Mouse (Mus musculus) neural tube, embryonic 13.5 days (tissue): Measurements from ENCODE around the gene Mapk3. TPM values are rescaled to one million over a fixed set of nuclear protein-coding genes. Genes with fewer than 3 reads are reported as not detected.

Experiments
- ATAC-seq: fragments of 200-750 bp; cut with Nextera tagmentation; 2 replicates; pipeline ENCODE4 v1.8.0; 2017; ENCODE audit warnings: low read depth, mild to moderate bottlenecking, moderate TSS enrichment, moderate library complexity
- H3K27ac ChIP-seq: fragments of 300-500 bp; sonication (generic); replicated peaks from 2 replicates; pipeline ENCODE4 v1.5.1; 2015; ENCODE audit warnings: moderate library complexity, mild to moderate bottlenecking, inconsistent platforms
- H3K27me3 ChIP-seq: fragments of 300-500 bp; sonication (generic); 2 replicates; pipeline ENCODE4 v1.6.1; 2015; ENCODE audit warnings: mild to moderate bottlenecking, inconsistent platforms
- H3K36me3 ChIP-seq: fragments of 300-500 bp; sonication (generic); 2 replicates; pipeline ENCODE4 v1.6.1; 2015; ENCODE audit warnings: mild to moderate bottlenecking, inconsistent platforms
- H3K4me1 ChIP-seq: fragments of 300-500 bp; sonication (generic); replicated peaks from 2 replicates; pipeline ENCODE4 v1.6.1; 2015; ENCODE audit warnings: inconsistent platforms
- H3K4me2 ChIP-seq: fragments of 300-500 bp; sonication (generic); 2 replicates; pipeline ENCODE4 v1.6.1; 2015; ENCODE audit warnings: inconsistent platforms, mild to moderate bottlenecking, moderate library complexity
- H3K4me3 ChIP-seq: fragments of 300-500 bp; sonication (generic); 2 replicates; pipeline ENCODE4 v1.5.1; 2015; ENCODE audit warnings: mild to moderate bottlenecking, inconsistent platforms
- H3K9ac ChIP-seq: fragments of 300-500 bp; sonication (generic); 2 replicates; pipeline ENCODE4 v1.6.1; 2015; ENCODE audit warnings: moderate library complexity, mild to moderate bottlenecking, inconsistent platforms
- H3K9me3 ChIP-seq: fragments of 300-500 bp; sonication (generic); 2 replicates; pipeline ENCODE4 v1.6.1; 2016; ENCODE audit warnings: inconsistent platforms
- WGBS: fragments of 180-500 bp; shearing (Covaris S2); methylation state at CpG from one replicate; pipeline ENCODE4 v1.1.7; 2015; 5-methylcytosine and 5-hydroxymethylcytosine counted together
- polyA plus RNA-seq: library from polyadenylated mRNA; unstranded; fragments of >200 nt; fragmentation: Nextera tagmentation; extraction: Ambion mirVana; gene quantifications from 2 replicates; pipeline ENCODE4 v1.2.1, GENCODE M21; 2015

Mapk3 gene
- polyA plus RNA-seq, 1 experiment from 2014 or later: 108 TPM

- Histone ChIP-seq H3K4me1 (peaks cover 43% of the 10 kb centered on the region), H3K9ac (peak overlapping the region; percentile 91), H3K27me3 (no peaks in the 10 kb centered on the region), H3K4me2 (peak overlapping the region; percentile 90), H3K9me3 (no peaks in the 10 kb centered on the region), H3K4me3 (peak overlapping the region; percentile 80), H3K36me3 (peaks cover 31% of the 10 kb centered on the region), H3K27ac (peak overlapping the region; percentile 92)
- WGBS: 62% methylated on average over 4 of the region's 4 CpGs
- no peak for ATAC-seq
These were observed 1.6 kb downstream of the Mapk3 start for GRCm38 (mm10) chr7:126760956-126761355.

DNA sequence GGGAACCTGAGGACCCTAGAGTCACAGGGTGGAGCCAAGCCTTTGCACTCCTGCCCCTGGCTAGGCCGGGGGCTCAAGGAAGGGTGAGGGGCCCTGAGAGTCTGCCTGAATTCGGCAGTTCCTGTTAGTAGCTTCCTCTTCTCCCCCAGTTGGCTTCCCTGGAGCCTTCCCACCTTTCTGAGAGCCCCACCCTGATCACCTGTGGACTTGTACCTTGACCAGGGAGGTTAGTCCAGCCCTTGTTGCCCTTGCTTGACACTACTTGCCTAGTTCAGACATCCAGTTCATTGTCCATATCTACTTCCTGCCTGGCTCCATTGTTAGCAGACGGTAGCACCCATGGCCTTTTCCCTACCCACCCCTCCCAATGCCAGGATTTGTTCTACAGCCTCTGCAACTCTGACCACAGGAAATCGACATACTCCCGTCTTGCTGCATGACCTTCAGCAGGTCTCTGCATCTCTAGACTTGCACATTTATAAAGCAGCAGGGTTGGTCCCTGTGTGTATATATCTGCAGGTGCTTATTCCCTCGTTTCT, 2.2 kb downstream of the Mapk3 start:
- H3K4me3 ChIP-seq: peak overlapping the region; percentile 80; the same call in 1 of the 2 replicates
- no peaks in the 10 kb centered on the region for H3K27me3 ChIP-seq
- peaks cover 43% of the 10 kb centered on the region for H3K4me1 ChIP-seq
- H3K9ac ChIP-seq: peak overlapping the region; percentile 26; the same call in 1 of the 2 replicates
- peaks cover 38% of the 10 kb centered on the region for H3K36me3 ChIP-seq
- H3K27ac ChIP-seq: 0 out of 2 replicates have a peak overlapping the region, but pooled peaks have one; percentile 92
- WGBS: 79% methylated on average over 6 of the region's 6 CpGs
- H3K9me3 ChIP-seq: no peaks in the 10 kb centered on the region
- peak overlapping the region; percentile 90 for H3K4me2 ChIP-seq
- no peak for ATAC-seq

DNA sequence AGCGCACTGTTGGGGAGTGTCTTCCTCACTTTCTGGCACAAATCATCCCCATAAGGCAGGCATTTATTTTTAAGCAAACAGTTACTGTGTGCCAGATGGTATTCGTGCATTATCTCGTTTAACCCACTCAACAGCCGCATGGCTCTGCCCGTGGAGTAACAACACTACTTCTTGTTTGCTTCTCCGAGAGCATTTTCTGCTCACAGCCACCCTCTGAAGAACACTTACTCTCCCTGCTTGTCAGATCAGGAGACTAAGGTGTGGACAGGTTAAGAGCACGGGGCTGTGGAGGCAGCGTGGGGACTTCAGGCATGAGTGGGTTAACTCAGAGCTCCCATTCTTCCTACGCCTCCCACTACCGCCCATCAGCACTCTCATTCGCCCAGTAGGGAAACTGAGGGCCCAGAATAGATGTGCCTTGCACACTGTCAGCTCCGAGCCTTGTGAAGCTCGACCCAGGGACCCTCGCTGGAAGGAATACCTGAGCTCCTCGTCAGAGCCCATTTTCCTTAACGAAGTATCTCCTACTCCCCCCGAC, 3.1 kb downstream of the Mapk3 start:
- Histone ChIP-seq H3K4me1 (peaks cover 43% of the 10 kb centered on the region), H3K36me3 (peaks cover 47% of the 10 kb centered on the region), H3K27me3 (no peaks in the 10 kb centered on the region), H3K9me3 (no peaks in the 10 kb centered on the region), H3K4me2 (peak overlapping the region; percentile 20), H3K4me3 (0 out of 2 replicates have a peak overlapping the region, but pooled peaks have one; percentile 4), H3K9ac (peak overlapping the region; percentile 51), H3K27ac (peak overlapping the region; percentile 10; the same call in 1 of the 2 replicates)
- WGBS: 69% methylated on average over 17 of the region's 17 CpGs
- ATAC-seq: no peak

- WGBS: 89% methylated on average over 9 of the region's 9 CpGs
- H3K9me3 ChIP-seq: no peaks in the 10 kb centered on the region
- peaks cover 76% of the 10 kb centered on the region for H3K36me3 ChIP-seq
- H3K4me2 ChIP-seq: no peak overlapping the region
- no peak overlapping the region for H3K9ac ChIP-seq
- no peak overlapping the region for H3K27ac ChIP-seq
- no peak overlapping the region for H3K4me3 ChIP-seq
- H3K4me1 ChIP-seq: peaks cover 30% of the 10 kb centered on the region
- no peak for ATAC-seq
- H3K27me3 ChIP-seq: no peaks in the 10 kb centered on the region
These were observed 6.1 kb downstream of the Mapk3 start for GRCm38 (mm10) chr7:126765540-126765939.

DNA sequence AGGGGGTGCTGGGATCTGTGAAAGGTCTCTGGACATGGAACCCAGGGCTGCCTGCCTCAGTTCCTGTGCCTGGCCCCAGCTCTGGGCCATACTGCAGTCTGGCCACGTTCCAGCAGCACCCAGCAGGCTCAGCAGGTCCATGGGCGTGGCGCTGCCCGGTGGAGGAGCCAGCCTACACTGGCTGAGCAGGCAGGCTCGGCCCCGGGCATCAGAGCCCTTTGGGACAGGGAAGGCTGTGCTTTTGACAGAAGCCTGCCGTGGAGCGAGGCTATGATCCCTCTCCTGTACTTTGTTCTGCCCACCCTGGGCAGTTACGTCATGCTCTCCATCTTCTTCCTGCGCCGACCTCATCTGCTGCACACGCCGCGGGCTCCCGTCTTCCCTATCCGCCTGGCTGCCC, 6.8 kb downstream of the Mapk3 start, which contains the start of gene Gdpd3:
Gene Gdpd3 (plus strand): TSS at position 134 of the 400 bp plus-strand sequence.
- Histone ChIP-seq H3K9me3 (no peaks in the 10 kb centered on the region), H3K4me1 (peaks cover 23% of the 10 kb centered on the region), H3K36me3 (peaks cover 82% of the 10 kb centered on the region), H3K9ac (no peak within 1 kb of the TSS), H3K4me2 (no peak within 1 kb of the TSS), H3K27me3 (no peaks in the 10 kb centered on the region), H3K4me3 (no peak within 1 kb of the TSS), H3K27ac (no peak within 1 kb of the TSS)
- 88% methylated on average over 16 of the region's 16 CpGs for WGBS
- no peak for ATAC-seq

DNA sequence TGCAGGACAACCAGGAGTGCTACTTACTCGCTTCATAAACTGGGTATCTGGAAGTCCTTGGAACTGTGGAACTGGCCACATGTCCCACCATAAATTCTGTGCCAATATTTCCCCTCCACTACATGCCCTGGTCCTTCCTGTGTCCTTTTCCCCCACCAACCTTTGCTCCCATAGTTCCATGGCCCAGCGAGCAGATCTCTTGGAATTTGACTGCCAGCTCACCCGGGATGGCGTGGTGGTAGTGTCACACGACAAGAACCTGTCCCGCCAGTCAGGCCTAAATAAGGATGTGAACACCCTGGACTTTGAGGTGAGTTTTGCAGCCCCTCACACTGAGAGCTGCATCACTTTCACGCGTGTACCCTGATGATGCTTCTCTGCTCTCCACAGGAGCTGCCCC, 7.6 kb downstream of the Mapk3 start:
- Histone ChIP-seq H3K36me3 (peaks cover 88% of the 10 kb centered on the region), H3K27me3 (no peaks in the 10 kb centered on the region), H3K27ac (no peak overlapping the region), H3K9me3 (no peaks in the 10 kb centered on the region), H3K4me2 (no peak overlapping the region), H3K4me3 (no peak overlapping the region), H3K4me1 (peaks cover 15% of the 10 kb centered on the region), H3K9ac (no peak overlapping the region)
- 94% methylated on average over 8 of the region's 8 CpGs for WGBS
- ATAC-seq: no peak

- Histone ChIP-seq H3K4me2 (no peak overlapping the region), H3K36me3 (peaks cover 72% of the 10 kb centered on the region), H3K9ac (no peak overlapping the region), H3K27me3 (no peaks in the 10 kb centered on the region), H3K9me3 (no peaks in the 10 kb centered on the region), H3K4me3 (no peak overlapping the region), H3K27ac (no peak overlapping the region), H3K4me1 (peaks cover 6% of the 10 kb centered on the region)
- no peak for ATAC-seq
- 77% methylated on average over 12 of the region's 12 CpGs for WGBS
These were observed 11.4 kb downstream of the Mapk3 start for GRCm38 (mm10) chr7:126770784-126771183.

DNA sequence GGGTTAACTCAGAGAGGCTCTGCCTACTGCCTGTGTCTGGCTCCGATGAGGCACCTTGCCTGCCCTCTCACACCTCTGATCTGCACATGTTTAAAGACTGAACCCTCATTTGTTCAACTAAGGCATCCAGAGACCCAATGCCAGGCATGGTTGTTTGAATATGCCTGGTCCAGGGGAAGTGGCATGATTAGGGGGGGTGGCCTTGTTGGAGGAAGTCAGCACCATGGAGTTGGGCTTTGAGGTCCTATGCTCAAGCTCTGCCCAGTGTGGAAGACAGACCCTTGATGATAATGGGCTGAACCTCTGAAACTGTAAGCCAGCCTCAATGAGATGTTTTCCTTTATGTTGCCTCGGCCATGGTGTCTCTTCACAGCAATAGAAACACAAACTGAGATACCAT, 13.9 kb downstream of the Mapk3 start:
- no peak overlapping the region for H3K4me2 ChIP-seq
- no peak for ATAC-seq
- peaks cover 27% of the 10 kb centered on the region for H3K4me1 ChIP-seq
- no peaks in the 10 kb centered on the region for H3K9me3 ChIP-seq
- H3K27me3 ChIP-seq: no peaks in the 10 kb centered on the region
- no peak overlapping the region for H3K9ac ChIP-seq
- H3K27ac ChIP-seq: no peak overlapping the region
- no peak overlapping the region for H3K4me3 ChIP-seq
- 68% methylated on average over 2 of the region's 2 CpGs for WGBS
- peaks cover 51% of the 10 kb centered on the region for H3K36me3 ChIP-seq

GRCm38 (mm10) chr7:126774463-126774862, 15.1 kb downstream of the Mapk3 start:
- Histone ChIP-seq H3K4me3 (no peak overlapping the region), H3K4me2 (no peak overlapping the region), H3K4me1 (peaks cover 37% of the 10 kb centered on the region), H3K27me3 (no peaks in the 10 kb centered on the region), H3K36me3 (peaks cover 47% of the 10 kb centered on the region), H3K9me3 (no peaks in the 10 kb centered on the region), H3K9ac (no peak overlapping the region), H3K27ac (no peak overlapping the region)
- WGBS: 86% methylated on average over 2 of the region's 2 CpGs
- ATAC-seq: no peak

DNA sequence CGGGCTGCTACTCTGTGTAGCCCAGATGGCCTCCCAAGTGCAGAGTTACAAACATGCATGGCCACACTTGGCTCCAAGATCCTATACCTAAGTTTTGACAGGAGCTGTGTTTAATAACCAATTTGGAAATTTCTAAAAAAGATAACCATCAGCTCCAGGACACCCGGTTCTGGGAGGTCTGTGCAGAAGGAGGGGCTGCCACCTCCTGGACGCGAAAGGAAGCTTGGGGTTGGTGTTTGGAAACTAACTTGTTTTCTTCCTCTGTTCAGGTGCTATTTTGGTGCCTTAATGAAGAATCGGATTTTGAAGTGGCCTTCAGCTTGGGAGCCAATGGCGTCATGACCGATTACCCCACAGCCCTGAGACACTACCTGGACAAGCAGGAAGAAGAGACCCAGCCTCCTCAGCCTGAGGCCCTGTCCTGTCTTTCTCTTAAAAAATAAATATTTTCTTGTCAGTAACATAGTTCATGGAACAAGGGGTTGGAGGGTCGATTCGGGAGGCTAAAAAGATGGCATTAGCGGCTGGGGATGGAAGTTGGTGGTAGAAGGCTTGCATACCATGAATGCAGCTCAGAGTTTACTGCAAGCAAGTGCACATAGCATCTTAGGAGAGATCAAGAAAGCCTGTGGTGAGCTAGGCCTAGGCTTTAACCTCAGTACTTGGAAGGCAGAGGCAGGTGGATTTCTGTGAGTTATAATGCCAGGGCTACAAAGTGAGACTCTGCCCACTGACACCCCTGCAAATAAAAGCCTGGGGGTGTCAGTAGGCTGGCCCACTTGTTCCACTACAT, 16.0 kb downstream of the Mapk3 start:
- no peaks in the 10 kb centered on the region for H3K27me3 ChIP-seq
- peak overlapping the region; percentile 99 for H3K9ac ChIP-seq
- H3K9me3 ChIP-seq: no peaks in the 10 kb centered on the region
- no peak overlapping the region for H3K4me3 ChIP-seq
- ATAC-seq: no peak
- peaks cover 38% of the 10 kb centered on the region for H3K36me3 ChIP-seq
- H3K4me1 ChIP-seq: peaks cover 46% of the 10 kb centered on the region
- 89% methylated on average over 10 of the region's 10 CpGs for WGBS
- peak overlapping the region; percentile 93; the same call in 1 of the 2 replicates for H3K27ac ChIP-seq
- H3K4me2 ChIP-seq: peak overlapping the region; percentile 97

- Histone ChIP-seq H3K9ac (peak overlapping the region; percentile 99), H3K27me3 (no peaks in the 10 kb centered on the region), H3K27ac (peak overlapping the region; percentile 93), H3K4me1 (peaks cover 50% of the 10 kb centered on the region), H3K4me3 (peak overlapping the region; percentile 80), H3K36me3 (peaks cover 34% of the 10 kb centered on the region), H3K9me3 (no peaks in the 10 kb centered on the region), H3K4me2 (peak overlapping the region; percentile 97)
- no peak for ATAC-seq
- WGBS: 73% methylated on average over 3 of the region's 3 CpGs
These were observed 16.5 kb downstream of the Mapk3 start for GRCm38 (mm10) chr7:126775978-126776234.

GRCm38 (mm10) chr7:126776598-126777057, 17.2 kb downstream of the Mapk3 start, which contains the start of gene Ypel3:
Gene Ypel3, plus strand, starts transcription at chr7:126776955.
- Histone ChIP-seq H3K4me2 (peak within 1 kb of the TSS; percentile 97), H3K27ac (peak within 1 kb of the TSS; percentile 93), H3K4me1 (peaks cover 57% of the 10 kb centered on the region), H3K4me3 (peak within 1 kb of the TSS; percentile 80), H3K9ac (peak within 1 kb of the TSS; percentile 99), H3K9me3 (no peaks in the 10 kb centered on the region), H3K27me3 (no peaks in the 10 kb centered on the region), H3K36me3 (peaks cover 29% of the 10 kb centered on the region)
- WGBS: under 1% methylated on average over 36 of the region's 37 CpGs
- peak; percentile 80 for ATAC-seq
